ENCODE assay signal across 20 mouse cellular contexts in genomic region chr16:45890471-45891200, GRCm38 (mm10).
DNase-seq lines count a peak whose midpoint lies in the region; ATAC-seq lines count a peak whose summit lies in the region.
"Had no signal": no experiment of that assay in that cellular context is flagged by ENCODE, and none has a peak within 500 bp of the region (broad histone marks: within the 10 kb centered on the region; RNA-seq: fewer than 3 reads in every experiment).

No protein-coding gene starts in this region.

- peak; percentile 97 for ATAC-seq in frontal cortex, adult (ENCODE audit: low TSS enrichment)
- ATAC-seq: CD4-positive, CD25-positive, alpha-beta regulatory T cell, adult 4 months; hindbrain, embryonic 16.5 days; intestine, embryonic 15.5 days had no signal

- DNase-seq in frontal cortex, postnatal 10 days (ENCODE audit: low spot score in 2 of 2) = no peak
- peak; percentile 90 for DNase-seq in kidney, adult 9 months
- no peak for DNase-seq in kidney, adult 18-20 months
- DNase-seq in right cerebral cortex, adult 18-20 months = peak; percentile 53
- no peak for DNase-seq in right cerebral cortex, postnatal 14 days
- peak; percentile 64 to 80 for DNase-seq in kidney, postnatal 36 days
- no peak for DNase-seq in adrenal gland, postnatal 25 days
- DNase-seq: adrenal gland, postnatal 14 days; cerebellum, adult 11 months; cerebellum, adult 9-11 months; gastrocnemius, postnatal 25 days; heart, adult 18-20 months; heart, postnatal 10 days; layer of hippocampus, postnatal 36 days; lung, embryonic 14.5 days; thymus, postnatal 25 days had no signal

Comparison
In these comparisons a context has a peak if more than half of its experiments do, and no peak if none do; other contexts are left out.
1. DNase-seq: peak in kidney, adult 9 months (single experiment), right cerebral cortex, adult 18-20 months (single experiment) and kidney, postnatal 36 days (2 of 2); none in frontal cortex, postnatal 10 days (0 of 2), kidney, adult 18-20 months (single experiment), right cerebral cortex, postnatal 14 days (single experiment) and adrenal gland, postnatal 25 days (single experiment).